Mouse (Mus musculus) embryonic fibroblast, embryonic 13.5 days (primary cell): ENCODE measurements around the gene Cyp2d11.

Experiments used
- CTCF ChIP-seq: IDR thresholded peaks from 2 replicates; pipeline ENCODE4 v1.5.1; 2011; ENCODE audit warnings: mild to moderate bottlenecking, control low read depth, low read length, moderate library complexity, borderline replicate concordance; ENCODE audit not compliant: insufficient read depth
- POLR2A ChIP-seq: IDR thresholded peaks from 2 replicates; pipeline ENCODE4 v1.6.1; 2011; ENCODE audit warnings: low read depth, mild to moderate bottlenecking, control low read depth, low read length, moderate library complexity

DNA sequence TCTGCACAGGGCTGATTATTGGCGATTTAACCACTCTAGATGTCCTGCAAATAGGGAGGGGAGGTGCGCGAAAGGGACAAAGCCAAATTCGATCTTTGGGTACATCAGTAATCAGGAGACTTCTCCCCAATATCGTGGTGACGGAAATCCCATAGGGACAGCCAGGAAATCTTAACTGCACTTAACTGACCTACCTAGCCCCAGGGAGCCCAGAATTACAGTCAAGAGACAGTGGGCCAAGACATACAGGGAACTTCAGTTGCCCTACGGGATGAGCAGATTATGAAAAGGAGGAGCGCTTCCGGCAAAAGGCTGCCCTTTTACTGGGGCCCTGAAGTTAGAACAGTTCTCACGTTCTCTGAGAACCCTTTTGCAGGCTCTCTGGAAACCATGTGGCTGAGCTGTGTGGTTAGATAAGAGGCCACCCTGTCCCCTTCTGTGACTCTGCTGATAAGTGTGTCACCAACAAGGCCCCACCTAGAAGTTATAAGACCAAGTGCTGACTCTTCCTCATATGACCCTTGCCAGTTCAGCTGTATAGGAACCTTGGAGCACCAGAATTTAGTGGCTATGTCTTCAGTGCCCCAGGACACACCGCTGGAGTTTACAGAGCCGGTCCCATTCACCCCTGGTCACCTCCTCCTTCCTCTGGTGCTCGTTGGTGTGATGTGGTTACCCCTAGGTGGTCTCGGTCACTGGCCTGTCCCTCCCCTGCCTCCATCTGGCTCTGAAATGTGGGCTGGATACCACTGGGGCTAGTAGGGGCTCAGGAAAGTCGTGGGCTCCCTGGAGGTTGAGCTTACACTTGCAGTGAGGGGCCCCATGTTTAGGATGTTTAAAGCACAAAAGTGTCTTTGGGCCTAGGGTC, 51.9 kb downstream of the Cyp2d11 start:
- TF ChIP-seq CTCF = no peak
- TF ChIP-seq POLR2A = no peak
